Mouse (Mus musculus) neural tube, embryonic 15.5 days (tissue): ENCODE data around the gene Pdpn. TPM values are rescaled to one million over a fixed set of nuclear protein-coding genes. Genes with fewer than 3 reads are reported as not detected.

Experiments used
- ATAC-seq: fragments of 200-750 bp; cut with Nextera tagmentation; 2 replicates; pipeline ENCODE4 v1.8.0; 2017; ENCODE audit warnings: mild to moderate bottlenecking, moderate TSS enrichment, moderate library complexity; ENCODE audit not compliant: low FRiP score
- H3K27ac ChIP-seq: fragments of 300-500 bp; sonication (generic); replicated peaks from 2 replicates; pipeline ENCODE4 v1.5.1; 2015; ENCODE audit warnings: mild to moderate bottlenecking, inconsistent platforms
- H3K27me3 ChIP-seq: fragments of 300-500 bp; sonication (generic); replicated peaks from 2 replicates; pipeline ENCODE4 v1.6.1; 2015; ENCODE audit warnings: inconsistent platforms
- H3K36me3 ChIP-seq: fragments of 300-500 bp; sonication (generic); 2 replicates; pipeline ENCODE4 v1.6.1; 2015; ENCODE audit warnings: inconsistent platforms
- H3K4me1 ChIP-seq: fragments of 300-500 bp; sonication (generic); 2 replicates; pipeline ENCODE4 v1.6.1; 2015; ENCODE audit warnings: inconsistent platforms
- H3K4me2 ChIP-seq: fragments of 300-500 bp; sonication (generic); 2 replicates; pipeline ENCODE4 v1.6.1; 2015; ENCODE audit warnings: inconsistent platforms, mild to moderate bottlenecking, moderate library complexity
- H3K4me3 ChIP-seq: fragments of 300-500 bp; sonication (generic); replicated peaks from 2 replicates; pipeline ENCODE4 v1.5.1; 2015; ENCODE audit warnings: mild to moderate bottlenecking, inconsistent platforms
- H3K9ac ChIP-seq: fragments of 300-500 bp; sonication (generic); replicated peaks from 2 replicates; pipeline ENCODE4 v1.6.1; 2015; ENCODE audit warnings: mild to moderate bottlenecking, inconsistent platforms
- H3K9me3 ChIP-seq: fragments of 300-500 bp; sonication (generic); replicated peaks from 2 replicates; pipeline ENCODE4 v1.6.1; 2016; ENCODE audit warnings: inconsistent platforms
- WGBS: fragments of 180-500 bp; shearing (Covaris S2); methylation state at CpG from one replicate; pipeline ENCODE4 v1.1.7; 2015; ENCODE audit warnings: mixed read lengths; 5-methylcytosine and 5-hydroxymethylcytosine counted together
- polyA plus RNA-seq: library from polyadenylated mRNA; unstranded; fragments of >200 nt; fragmentation: Nextera tagmentation; extraction: Ambion mirVana; gene quantifications from 2 replicates; pipeline ENCODE4 v1.2.1, GENCODE M21; 2015

Gene Pdpn
- polyA plus RNA-seq, 1 experiment from 2014 or later = 29.0 TPM

DNA sequence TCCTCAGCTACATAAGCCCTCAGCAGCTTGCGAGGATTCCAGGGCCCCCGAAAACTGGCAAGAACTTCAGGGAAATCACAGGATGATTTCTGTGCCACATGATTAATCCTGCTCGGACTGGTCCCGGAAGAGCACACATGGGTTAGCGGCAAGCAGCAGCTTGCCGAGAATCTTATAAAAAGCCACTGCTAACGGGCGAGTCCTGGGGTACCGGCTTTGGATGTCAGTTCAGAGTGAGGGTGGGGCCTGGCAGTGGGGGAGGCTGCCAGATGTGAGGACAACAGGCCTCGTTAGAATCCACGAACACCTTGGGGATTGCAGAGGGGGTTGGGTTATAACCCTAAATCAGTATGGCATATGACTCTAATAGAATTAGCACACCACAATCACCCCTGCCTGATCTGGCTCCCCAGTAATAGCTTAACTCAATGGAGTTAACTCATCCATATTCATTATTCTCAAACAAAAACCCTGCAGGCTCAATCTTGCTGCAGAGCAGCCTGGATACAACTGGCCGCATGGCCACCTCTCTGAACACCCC, 2.3 kb downstream of the Pdpn start:
- H3K27ac ChIP-seq = 0 out of 2 replicates have a peak overlapping the region, but pooled peaks have one; percentile 52
- H3K27me3 ChIP-seq = no peaks in the 10 kb centered on the region; the same call in 1 of the 2 replicates
- peak overlapping the region; percentile 26 for H3K4me3 ChIP-seq
- no peaks in the 10 kb centered on the region for H3K9me3 ChIP-seq
- peak overlapping the region; percentile 61 for H3K4me2 ChIP-seq
- H3K36me3 ChIP-seq = no peaks in the 10 kb centered on the region
- H3K9ac ChIP-seq = 0 out of 2 replicates have a peak overlapping the region, but pooled peaks have one; percentile 29
- H3K4me1 ChIP-seq = peaks cover 43% of the 10 kb centered on the region
- 4% methylated on average over 12 of the region's 12 CpGs for WGBS
- peak; percentile 21; the same call in 1 of the 2 replicates for ATAC-seq

- Histone ChIP-seq H3K4me1 (peaks cover 43% of the 10 kb centered on the region), H3K9me3 (no peaks in the 10 kb centered on the region), H3K27ac (no peak overlapping the region), H3K9ac (no peak overlapping the region), H3K27me3 (no peaks in the 10 kb centered on the region), H3K4me3 (no peak overlapping the region), H3K36me3 (no peaks in the 10 kb centered on the region), H3K4me2 (no peak overlapping the region)
- no peak for ATAC-seq
- 55% methylated on average over 5 of the region's 5 CpGs for WGBS
These were observed 3.2 kb downstream of the Pdpn start for GRCm38 (mm10) chr4:143296153-143296552.

- Histone ChIP-seq H3K4me1 (peaks cover 35% of the 10 kb centered on the region), H3K36me3 (no peaks in the 10 kb centered on the region), H3K27me3 (no peaks in the 10 kb centered on the region), H3K27ac (no peak overlapping the region), H3K9ac (no peak overlapping the region), H3K4me2 (no peak overlapping the region), H3K4me3 (no peak overlapping the region), H3K9me3 (no peaks in the 10 kb centered on the region)
- no peak for ATAC-seq
- 72% methylated on average over 6 of the region's 6 CpGs for WGBS
These were observed 5.0 kb downstream of the Pdpn start for GRCm38 (mm10) chr4:143294324-143294723.

GRCm38 (mm10) chr4:143288880-143289279, 10.5 kb downstream of the Pdpn start:
- no peaks in the 10 kb centered on the region for H3K27me3 ChIP-seq
- WGBS = 72% methylated on average over 7 of the region's 7 CpGs
- no peak overlapping the region for H3K4me2 ChIP-seq
- no peaks in the 10 kb centered on the region for H3K9me3 ChIP-seq
- H3K4me1 ChIP-seq = peaks cover 5% of the 10 kb centered on the region; the same call in 1 of the 2 replicates
- H3K27ac ChIP-seq = no peak overlapping the region
- ATAC-seq = no peak
- no peak overlapping the region for H3K9ac ChIP-seq
- H3K36me3 ChIP-seq = no peaks in the 10 kb centered on the region
- H3K4me3 ChIP-seq = no peak overlapping the region

- no peak overlapping the region for H3K9ac ChIP-seq
- ATAC-seq = no peak
- no peak overlapping the region for H3K4me3 ChIP-seq
- peaks cover 5% of the 10 kb centered on the region; the same call in 1 of the 2 replicates for H3K4me1 ChIP-seq
- H3K27ac ChIP-seq = no peak overlapping the region
- H3K36me3 ChIP-seq = no peaks in the 10 kb centered on the region
- 70% methylated on average over 6 of the region's 6 CpGs for WGBS
- H3K9me3 ChIP-seq = no peaks in the 10 kb centered on the region
- H3K27me3 ChIP-seq = no peaks in the 10 kb centered on the region
- no peak overlapping the region for H3K4me2 ChIP-seq
These were observed 10.9 kb downstream of the Pdpn start for GRCm38 (mm10) chr4:143288473-143288872.

- 53% methylated on average over 4 of the region's 4 CpGs for WGBS
- H3K4me1 ChIP-seq = peaks cover 5% of the 10 kb centered on the region; the same call in 1 of the 2 replicates
- no peak for ATAC-seq
These were observed 12.3 kb downstream of the Pdpn start for GRCm38 (mm10) chr4:143287065-143287464.

DNA sequence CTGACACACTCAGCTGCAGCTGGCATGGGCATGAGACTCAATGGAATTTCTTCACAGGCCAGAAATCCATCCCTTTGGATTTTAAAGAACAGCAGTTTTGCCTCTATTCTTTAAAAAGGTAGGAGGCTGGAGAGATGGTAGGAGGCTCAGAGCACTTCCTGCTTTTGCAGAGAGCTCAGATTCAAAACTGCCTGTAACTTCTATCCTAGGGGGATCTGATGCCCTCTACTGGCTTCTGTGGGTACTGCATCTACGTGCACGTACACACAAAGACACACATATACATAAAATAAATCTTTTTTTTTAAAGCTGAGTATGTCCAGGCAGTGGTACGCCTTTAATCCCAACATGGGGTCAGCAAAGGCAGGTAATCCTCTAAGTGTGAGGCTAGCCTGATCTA, 19.2 kb downstream of the Pdpn start:
- no peaks in the 10 kb centered on the region for H3K36me3 ChIP-seq
- no peaks in the 10 kb centered on the region for H3K27me3 ChIP-seq
- no peak for ATAC-seq
- WGBS = 70% methylated on average over 3 of the region's 3 CpGs
- H3K4me2 ChIP-seq = no peak overlapping the region
- H3K9me3 ChIP-seq = no peaks in the 10 kb centered on the region
- peak overlapping the region; percentile 66 for H3K27ac ChIP-seq
- H3K4me3 ChIP-seq = no peak overlapping the region
- peaks cover 21% of the 10 kb centered on the region for H3K4me1 ChIP-seq
- H3K9ac ChIP-seq = no peak overlapping the region

More at GRCm38 (mm10) chr4:143287065-143287464, 12.3 kb downstream of the Pdpn start:
- H3K9me3 ChIP-seq = no peaks in the 10 kb centered on the region
- no peak overlapping the region for H3K4me3 ChIP-seq
- no peaks in the 10 kb centered on the region for H3K36me3 ChIP-seq
- no peak overlapping the region for H3K27ac ChIP-seq
- no peak overlapping the region for H3K9ac ChIP-seq
- H3K4me2 ChIP-seq = no peak overlapping the region
- no peaks in the 10 kb centered on the region for H3K27me3 ChIP-seq

- 0 out of 2 replicates have a peak, but pooled peaks have one; percentile 29 for ATAC-seq
- Histone ChIP-seq H3K4me2 (peak overlapping the region; percentile 23; the same call in 1 of the 2 replicates), H3K9me3 (no peaks in the 10 kb centered on the region), H3K27ac (peak overlapping the region; percentile 66), H3K4me3 (no peak overlapping the region), H3K27me3 (no peaks in the 10 kb centered on the region), H3K36me3 (no peaks in the 10 kb centered on the region), H3K9ac (no peak overlapping the region), H3K4me1 (peaks cover 21% of the 10 kb centered on the region)
- 10% methylated on average over 12 of the region's 12 CpGs for WGBS
These were observed 19.7 kb downstream of the Pdpn start for GRCm38 (mm10) chr4:143279661-143280060.

GRCm38 (mm10) chr4:143279016-143279415, 20.3 kb downstream of the Pdpn start:
- H3K9ac ChIP-seq = no peak overlapping the region
- H3K27me3 ChIP-seq = no peaks in the 10 kb centered on the region
- no peak for ATAC-seq
- no peaks in the 10 kb centered on the region for H3K9me3 ChIP-seq
- H3K36me3 ChIP-seq = no peaks in the 10 kb centered on the region
- H3K27ac ChIP-seq = peak overlapping the region; percentile 67
- WGBS = 41% methylated on average over 5 of the region's 5 CpGs
- H3K4me1 ChIP-seq = peaks cover 21% of the 10 kb centered on the region
- peak overlapping the region; percentile 58 for H3K4me2 ChIP-seq
- no peak overlapping the region for H3K4me3 ChIP-seq

- peak overlapping the region; percentile 67 for H3K27ac ChIP-seq
- ATAC-seq = peak; percentile 73
- peaks cover 21% of the 10 kb centered on the region for H3K4me1 ChIP-seq
- peak overlapping the region; percentile 25; the same call in 1 of the 2 replicates for H3K4me3 ChIP-seq
- no peaks in the 10 kb centered on the region for H3K27me3 ChIP-seq
- H3K9ac ChIP-seq = 0 out of 2 replicates have a peak overlapping the region, but pooled peaks have one; percentile 14
- no peaks in the 10 kb centered on the region for H3K9me3 ChIP-seq
- WGBS = 10% methylated on average over 14 of the region's 14 CpGs
- peak overlapping the region; percentile 58 for H3K4me2 ChIP-seq
- H3K36me3 ChIP-seq = no peaks in the 10 kb centered on the region
These were observed 20.9 kb downstream of the Pdpn start for GRCm38 (mm10) chr4:143278429-143278871.

DNA sequence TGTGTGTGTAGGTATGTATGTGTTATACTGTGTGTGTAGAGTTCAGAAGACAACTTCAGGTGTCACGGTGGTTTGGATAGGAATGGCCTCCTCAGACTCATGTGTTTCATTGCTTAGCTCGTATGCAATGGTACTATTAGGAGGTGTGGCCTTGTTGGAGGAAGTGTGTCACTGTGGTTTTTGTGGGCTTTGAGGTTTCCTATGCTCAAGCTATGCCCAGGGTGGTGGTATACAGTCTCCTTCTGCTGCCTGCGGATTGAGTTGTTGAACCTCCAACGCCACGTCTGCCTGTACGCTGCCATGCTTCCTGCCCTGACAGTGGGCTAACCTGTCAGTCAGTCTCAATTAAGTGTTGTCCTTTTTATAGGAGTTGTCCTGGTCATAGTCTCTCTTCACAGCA, 22.0 kb downstream of the Pdpn start:
- no peaks in the 10 kb centered on the region for H3K9me3 ChIP-seq
- H3K9ac ChIP-seq = no peak overlapping the region
- H3K36me3 ChIP-seq = no peaks in the 10 kb centered on the region
- H3K4me2 ChIP-seq = no peak overlapping the region
- no peak overlapping the region for H3K4me3 ChIP-seq
- H3K4me1 ChIP-seq = peaks cover 21% of the 10 kb centered on the region
- no peaks in the 10 kb centered on the region for H3K27me3 ChIP-seq
- no peak for ATAC-seq
- no peak overlapping the region for H3K27ac ChIP-seq
- WGBS = 98% methylated on average over 6 of the region's 6 CpGs

- Histone ChIP-seq H3K4me2 (no peak overlapping the region), H3K9ac (no peak overlapping the region), H3K27ac (0 out of 2 replicates have a peak overlapping the region, but pooled peaks have one; percentile 13), H3K4me3 (no peak overlapping the region), H3K4me1 (no peaks in the 10 kb centered on the region), H3K36me3 (no peaks in the 10 kb centered on the region), H3K27me3 (no peaks in the 10 kb centered on the region), H3K9me3 (no peaks in the 10 kb centered on the region)
- WGBS = 50% methylated on average over 6 of the region's 6 CpGs
- no peak; the same call in 1 of the 2 replicates for ATAC-seq
These were observed 27.8 kb downstream of the Pdpn start for GRCm38 (mm10) chr4:143271571-143271970.
